Mouse (Mus musculus): ENCODE data around the gene Kcnma1.

GRCm38 (mm10) chr14:23990871-23991270 is 23.4 kb downstream of the Kcnma1 start:
- no peak for TF ChIP-seq HCFC1 (IDR thresholded peaks at IDR 0.05; ENCODE audit: low read depth, low read length)
- TF ChIP-seq POLR2A (IDR thresholded peaks at IDR 0.05; ENCODE audit: control insufficient read depth in 1 of 2, insufficient read depth in 1 of 2, low read depth in 1 of 2, low read length in 2 of 2, poor library complexity in 1 of 2) = no peak

All from MEL (cell line).